Mouse (Mus musculus): ENCODE measurements at regions not wholly inside any gene's neighbourhood (a gene's known extent, or its start where the extent isn't known, plus 50 kb on each side); places are given as distances from the start of the nearest gene placed in this dataset.
A peak's percentile ranks its signal among the peaks of the same experiment; 100 is the strongest.

GRCm38 (mm10) chr7:69566949-69567348 is 799.6 kb downstream of the Nr2f2 start:
- 89% methylated on average over 4 of the region's 4 CpGs for WGBS
- Histone ChIP-seq H3K9me3 (no peaks in the 10 kb centered on the region), H3K4me1 (no peaks in the 10 kb centered on the region), H3K27me3 (ENCODE audit: poor library complexity, severe bottlenecking) (no peaks in the 10 kb centered on the region), H3K36me3 (replicated peaks) (no peaks in the 10 kb centered on the region), H3K27ac (no peak overlapping the region), H3K4me3 (no peak overlapping the region)
- DNase-seq (ENCODE audit: extremely low spot score, low spot score) = no peak

GRCm38 (mm10) chr7:69564432-69564831 is 802.1 kb downstream of the Nr2f2 start:
- WGBS = 91% methylated on average over 2 of the region's 2 CpGs
- Histone ChIP-seq H3K36me3 (replicated peaks) (no peaks in the 10 kb centered on the region), H3K4me1 (no peaks in the 10 kb centered on the region), H3K27ac (no peak overlapping the region), H3K9me3 (no peaks in the 10 kb centered on the region), H3K27me3 (ENCODE audit: poor library complexity, severe bottlenecking) (no peaks in the 10 kb centered on the region), H3K4me3 (no peak overlapping the region)
- DNase-seq (ENCODE audit: extremely low spot score, low spot score) = no peak

DNA sequence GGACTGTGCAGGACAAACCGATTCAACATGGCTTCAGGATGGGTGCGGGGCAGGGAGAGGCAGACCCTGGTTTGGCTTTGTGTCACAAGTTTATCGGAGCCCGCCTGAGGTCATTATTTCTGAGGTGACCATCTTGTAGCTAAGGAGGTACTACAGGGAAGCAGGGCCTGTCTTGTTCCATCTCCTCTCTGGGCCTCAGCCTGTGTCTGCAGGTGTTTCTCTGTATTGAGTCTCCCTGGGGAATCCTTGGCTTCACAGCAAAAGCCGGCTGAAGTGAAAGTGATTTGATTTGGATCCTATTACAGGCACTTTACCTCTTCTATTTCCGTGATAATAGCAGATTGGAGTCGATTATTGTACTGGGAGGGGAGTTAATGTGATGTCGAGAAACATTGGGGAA is 805.7 kb upstream of the Arrdc4 start:
- no peak for DNase-seq (ENCODE audit: extremely low spot score, low spot score)
- Histone ChIP-seq H3K27me3 (ENCODE audit: poor library complexity, severe bottlenecking) (no peaks in the 10 kb centered on the region), H3K4me1 (no peaks in the 10 kb centered on the region), H3K36me3 (replicated peaks) (no peaks in the 10 kb centered on the region), H3K27ac (no peak overlapping the region), H3K9me3 (no peaks in the 10 kb centered on the region), H3K4me3 (no peak overlapping the region)
- WGBS = 78% methylated on average over 8 of the region's 8 CpGs

GRCm38 (mm10) chr7:69553981-69554380 is 804.9 kb upstream of the Arrdc4 start:
- no peak overlapping the region for H3K4me3 ChIP-seq
- H3K36me3 ChIP-seq (replicated peaks) = no peaks in the 10 kb centered on the region
- 89% methylated on average over 6 of the region's 6 CpGs for WGBS
- no peaks in the 10 kb centered on the region for H3K27me3 ChIP-seq (ENCODE audit: poor library complexity, severe bottlenecking)
- no peak overlapping the region for H3K27ac ChIP-seq
- H3K4me1 ChIP-seq = no peaks in the 10 kb centered on the region
- H3K9me3 ChIP-seq = no peaks in the 10 kb centered on the region
- DNase-seq (ENCODE audit: extremely low spot score, low spot score) = no peak

DNA sequence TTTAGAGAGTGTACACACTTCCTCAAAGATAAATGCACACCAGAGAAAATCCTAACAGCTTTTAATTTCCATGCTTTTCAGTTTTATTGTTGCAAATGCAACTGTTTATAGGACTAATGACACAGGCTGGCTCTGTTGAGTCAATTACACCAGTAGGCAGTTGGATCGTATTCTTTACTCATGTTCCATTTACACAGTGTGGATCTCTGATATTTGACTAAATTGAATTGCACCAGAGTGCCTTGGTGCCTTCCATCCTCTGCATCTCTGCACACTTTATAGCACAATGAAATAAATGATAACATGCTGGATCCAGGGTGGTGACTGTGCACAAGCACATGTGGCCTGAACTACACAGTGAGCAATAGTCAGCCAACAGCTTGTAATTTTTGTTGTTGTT is 787.0 kb upstream of the Arrdc4 start:
- H3K27me3 ChIP-seq (ENCODE audit: poor library complexity, severe bottlenecking) = no peaks in the 10 kb centered on the region
- no peaks in the 10 kb centered on the region for H3K36me3 ChIP-seq (replicated peaks)
- no peak overlapping the region for H3K27ac ChIP-seq
- H3K4me1 ChIP-seq = no peaks in the 10 kb centered on the region
- no peak overlapping the region for H3K4me3 ChIP-seq
- DNase-seq (ENCODE audit: extremely low spot score, low spot score) = no peak
- 96% methylated on average over 1 of the region's 1 CpGs for WGBS
- no peaks in the 10 kb centered on the region for H3K9me3 ChIP-seq

GRCm38 (mm10) chr7:69513966-69514365 is 764.9 kb upstream of the Arrdc4 start:
- Histone ChIP-seq H3K36me3 (replicated peaks) (no peaks in the 10 kb centered on the region), H3K27ac (no peak overlapping the region), H3K27me3 (ENCODE audit: poor library complexity, severe bottlenecking) (no peaks in the 10 kb centered on the region), H3K4me3 (no peak overlapping the region), H3K4me1 (peaks cover 7% of the 10 kb centered on the region; the same call in 1 of the 2 replicates), H3K9me3 (no peaks in the 10 kb centered on the region)
- WGBS = 83% methylated on average over 2 of the region's 2 CpGs
- DNase-seq (ENCODE audit: extremely low spot score, low spot score) = no peak

- WGBS = 73% methylated on average over 8 of the region's 8 CpGs
- no peaks in the 10 kb centered on the region for H3K27me3 ChIP-seq (ENCODE audit: poor library complexity, severe bottlenecking)
Observed at GRCm38 (mm10) chr7:69510389-69510788, 761.3 kb upstream of the Arrdc4 start.

DNA sequence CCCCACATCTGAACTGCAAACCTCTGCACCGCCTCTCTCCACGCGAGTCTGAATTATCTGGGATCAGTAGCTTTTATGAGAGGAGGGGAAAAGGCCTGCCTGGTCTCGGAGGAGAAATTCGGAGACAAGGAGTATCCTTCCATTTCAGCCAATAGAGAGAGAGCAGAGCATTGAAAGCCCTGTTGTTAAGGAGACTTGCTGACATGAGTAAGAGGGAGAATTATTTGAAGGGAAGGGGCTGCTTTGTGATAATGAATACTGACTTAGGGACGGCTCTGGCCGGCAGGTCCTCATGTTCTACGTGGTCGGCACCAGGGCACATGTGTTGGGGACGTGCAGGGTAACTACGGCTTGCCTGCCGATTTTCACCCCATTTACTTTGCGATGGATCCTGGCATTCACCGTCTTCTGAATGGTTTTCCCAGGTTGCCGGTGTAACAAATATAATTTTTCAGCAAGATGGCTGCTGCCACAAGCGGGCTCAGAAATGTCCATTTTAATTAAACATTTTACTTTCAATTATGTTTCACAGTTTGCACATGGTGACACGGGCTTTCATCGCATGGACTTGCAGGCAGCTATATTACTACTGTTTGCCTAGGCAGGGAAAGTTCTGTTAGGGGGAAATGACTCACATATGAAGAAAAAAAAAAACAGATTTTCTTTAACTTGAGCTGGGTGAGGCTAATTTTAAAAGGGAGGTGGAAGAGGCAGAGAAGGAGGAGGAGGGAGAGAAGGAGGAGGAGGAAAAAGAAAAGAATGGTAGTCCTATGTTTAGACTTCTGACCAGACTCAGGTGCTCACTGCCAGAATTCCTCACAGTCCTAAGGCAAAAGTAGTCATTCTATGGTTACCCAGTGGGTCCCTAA is 744.3 kb upstream of the Arrdc4 start:
- Histone ChIP-seq H3K36me3 (replicated peaks) (no peaks in the 10 kb centered on the region), H3K4me1 (peaks cover 29% of the 10 kb centered on the region), H3K27ac (peak overlapping the region; percentile 79), H3K4me3 (peak overlapping the region; percentile 2; the same call in 1 of the 2 replicates), H3K27me3 (ENCODE audit: poor library complexity, severe bottlenecking) (peaks cover 43% of the 10 kb centered on the region), H3K9me3 (no peaks in the 10 kb centered on the region)
- 62% methylated on average over 18 of the region's 18 CpGs for WGBS
- DNase-seq (ENCODE audit: extremely low spot score, low spot score) = no peak

More at GRCm38 (mm10) chr7:69510389-69510788, 761.3 kb upstream of the Arrdc4 start:
- no peaks in the 10 kb centered on the region for H3K36me3 ChIP-seq (replicated peaks)
- 0 out of 2 replicates have a peak overlapping the region, but pooled peaks have one; percentile 9 for H3K27ac ChIP-seq
- no peak overlapping the region for H3K4me3 ChIP-seq
- H3K4me1 ChIP-seq = peaks cover 7% of the 10 kb centered on the region; the same call in 1 of the 2 replicates
- no peak for DNase-seq (ENCODE audit: extremely low spot score, low spot score)
- H3K9me3 ChIP-seq = no peaks in the 10 kb centered on the region

DNA sequence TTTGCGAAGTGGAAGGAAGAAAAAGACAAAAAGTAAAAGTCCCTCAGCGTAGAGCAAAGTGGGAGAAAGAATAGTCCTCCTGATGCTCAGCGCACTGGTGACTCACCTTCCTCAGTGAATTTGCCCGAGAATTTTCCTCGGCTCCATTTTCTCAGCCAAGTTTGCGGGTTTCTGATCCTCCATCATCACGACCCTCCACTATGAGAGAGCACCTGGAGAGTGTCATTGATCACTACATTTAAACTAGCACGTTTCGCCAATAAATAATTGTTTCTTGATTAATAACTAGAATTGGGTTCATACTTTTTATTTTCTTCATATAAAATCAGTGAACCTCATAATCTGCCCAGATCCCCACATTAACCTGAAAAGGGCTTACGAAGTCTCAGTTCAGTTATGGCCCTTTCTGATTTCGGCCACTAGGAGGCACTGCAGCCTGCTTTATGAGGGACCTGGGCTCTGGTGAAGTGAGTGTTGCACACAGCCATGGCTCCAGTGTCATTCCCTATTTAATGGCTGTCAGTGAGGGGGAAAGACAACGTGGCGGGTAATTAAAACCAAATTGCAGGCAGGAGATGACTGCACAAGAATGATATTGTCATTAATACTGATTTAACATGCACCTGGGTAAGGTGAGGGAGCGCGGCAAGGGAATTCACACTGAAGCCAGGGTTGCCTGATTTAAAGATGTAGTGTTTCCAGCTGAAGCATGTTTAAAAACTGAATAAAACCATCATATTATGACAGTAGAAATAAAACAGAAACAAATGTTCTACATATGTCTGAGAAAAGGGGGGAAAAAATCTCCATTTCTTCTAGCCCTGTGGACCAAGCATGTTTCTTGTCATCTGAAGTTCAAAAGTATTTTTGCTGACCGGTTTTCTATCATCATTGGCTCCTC is 741.8 kb upstream of the Arrdc4 start:
- H3K4me3 ChIP-seq = no peak overlapping the region
- peak; percentile 80 for DNase-seq (ENCODE audit: extremely low spot score, low spot score)
- peaks cover 43% of the 10 kb centered on the region for H3K27me3 ChIP-seq (ENCODE audit: poor library complexity, severe bottlenecking)
- peak overlapping the region; percentile 53; the same call in 1 of the 2 replicates for H3K27ac ChIP-seq
- H3K36me3 ChIP-seq (replicated peaks) = no peaks in the 10 kb centered on the region
- peaks cover 29% of the 10 kb centered on the region for H3K4me1 ChIP-seq
- WGBS = 40% methylated on average over 16 of the region's 16 CpGs
- H3K9me3 ChIP-seq = no peaks in the 10 kb centered on the region

DNA sequence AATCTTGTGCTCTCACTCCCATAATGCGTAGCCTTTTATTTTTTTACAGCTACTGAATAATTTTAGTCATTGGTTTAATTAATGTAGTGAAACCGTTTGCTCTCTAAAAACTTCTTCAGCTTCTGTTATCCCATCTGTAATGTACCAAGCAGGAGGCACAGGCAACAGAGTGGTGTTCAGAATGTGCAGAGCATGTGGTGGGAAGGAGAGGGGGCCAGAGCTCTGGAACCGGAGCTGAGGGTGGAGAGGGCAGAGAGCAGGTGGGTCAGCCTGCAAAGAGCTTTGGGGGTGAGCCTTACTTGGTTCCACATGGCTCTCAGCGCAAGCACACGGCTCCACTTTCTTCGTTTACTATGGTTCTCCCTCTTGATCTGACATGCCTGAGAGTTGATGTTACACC is 739.6 kb upstream of the Arrdc4 start:
- no peak for DNase-seq (ENCODE audit: extremely low spot score, low spot score)
- Histone ChIP-seq H3K27me3 (ENCODE audit: poor library complexity, severe bottlenecking) (peaks cover 34% of the 10 kb centered on the region), H3K4me3 (no peak overlapping the region), H3K4me1 (peaks cover 26% of the 10 kb centered on the region), H3K27ac (no peak overlapping the region), H3K36me3 (replicated peaks) (no peaks in the 10 kb centered on the region), H3K9me3 (no peaks in the 10 kb centered on the region)
- WGBS = 65% methylated on average over 6 of the region's 6 CpGs

- Histone ChIP-seq H3K4me3 (no peak overlapping the region), H3K36me3 (replicated peaks) (no peaks in the 10 kb centered on the region), H3K27ac (no peak overlapping the region), H3K4me1 (peaks cover 15% of the 10 kb centered on the region), H3K27me3 (ENCODE audit: poor library complexity, severe bottlenecking) (peaks cover 21% of the 10 kb centered on the region), H3K9me3 (no peaks in the 10 kb centered on the region)
- DNase-seq (ENCODE audit: extremely low spot score, low spot score) = no peak
- 91% methylated on average over 3 of the region's 3 CpGs for WGBS
Observed at GRCm38 (mm10) chr7:69487111-69487510, 738.1 kb upstream of the Arrdc4 start.

GRCm38 (mm10) chr7:69484552-69484951 is 735.5 kb upstream of the Arrdc4 start:
- no peaks in the 10 kb centered on the region for H3K36me3 ChIP-seq (replicated peaks)
- no peaks in the 10 kb centered on the region for H3K9me3 ChIP-seq
- no peak overlapping the region for H3K27ac ChIP-seq
- DNase-seq (ENCODE audit: extremely low spot score, low spot score) = no peak
- WGBS = 91% methylated on average over 4 of the region's 4 CpGs
- H3K4me1 ChIP-seq = peaks cover 7% of the 10 kb centered on the region; the same call in 1 of the 2 replicates
- H3K27me3 ChIP-seq (ENCODE audit: poor library complexity, severe bottlenecking) = peaks cover under 1% of the 10 kb centered on the region
- no peak overlapping the region for H3K4me3 ChIP-seq

All from forebrain, embryonic 10.5 days (tissue).